Mouse (Mus musculus) hindlimb bud, embryonic 11.5 days (tissue): Measurements from ENCODE around the gene Ppfia3.

Experiments used
- DNase-seq: peaks from one replicate; pipeline ENCODE4 v3.0.0-alpha.2; 2012; ENCODE audit warnings: low read depth, low spot score; ENCODE audit errors: extremely low spot score

Ppfia3 gene

GRCm38 (mm10) chr7:45353041-45353440 is 13.8 kb downstream of the Ppfia3 start:
- no peak for DNase-seq

- no peak for DNase-seq
Measured at GRCm38 (mm10) chr7:45346905-45347304, 19.9 kb downstream of the Ppfia3 start.

- no peak for DNase-seq
Measured at GRCm38 (mm10) chr7:45343543-45343942, 23.3 kb downstream of the Ppfia3 start.

- no peak for DNase-seq
Measured at GRCm38 (mm10) chr7:45342081-45342480, 24.7 kb downstream of the Ppfia3 start.

GRCm38 (mm10) chr7:45341303-45341702 is 25.5 kb downstream of the Ppfia3 start:
- DNase-seq, result peak; percentile 83

- no peak for DNase-seq
Measured at GRCm38 (mm10) chr7:45340669-45341068, 26.1 kb downstream of the Ppfia3 start.

- no peak for DNase-seq
Measured at GRCm38 (mm10) chr7:45340066-45340442, 26.8 kb downstream of the Ppfia3 start.

- DNase-seq, result no peak
Measured at GRCm38 (mm10) chr7:45339410-45340065, 27.3 kb downstream of the Ppfia3 start.

- DNase-seq, result no peak
Measured at GRCm38 (mm10) chr7:45338161-45338911, 28.5 kb downstream of the Ppfia3 start.

- no peak for DNase-seq
Measured at GRCm38 (mm10) chr7:45337469-45337868, 29.4 kb downstream of the Ppfia3 start.

- DNase-seq, result no peak
Measured at GRCm38 (mm10) chr7:45336319-45336718, 30.5 kb downstream of the Ppfia3 start.

GRCm38 (mm10) chr7:45335056-45335455 is 31.8 kb downstream of the Ppfia3 start, which contains the start of gene Hrc:
Gene Hrc, plus strand, starts transcription at chr7:45335290.
- no peak for DNase-seq

GRCm38 (mm10) chr7:45334605-45335004 is 32.2 kb downstream of the Ppfia3 start:
- no peak for DNase-seq

GRCm38 (mm10) chr7:45333431-45333982 is 33.3 kb downstream of the Ppfia3 start, which contains the start of gene Trpm4:
Gene Trpm4, minus strand, starts transcription at chr7:45333780.
- no peak for DNase-seq

- DNase-seq, result no peak
Measured at GRCm38 (mm10) chr7:45332685-45333425, 34.0 kb downstream of the Ppfia3 start.

- no peak for DNase-seq
Measured at GRCm38 (mm10) chr7:45331502-45331901, 35.3 kb downstream of the Ppfia3 start.

- DNase-seq, result no peak
Measured at GRCm38 (mm10) chr7:45328841-45329475, 37.9 kb downstream of the Ppfia3 start.

- DNase-seq, result no peak
Measured at GRCm38 (mm10) chr7:45325800-45326199, 41.0 kb downstream of the Ppfia3 start.

- DNase-seq, result no peak
Measured at GRCm38 (mm10) chr7:45323069-45323468, 43.8 kb downstream of the Ppfia3 start.

GRCm38 (mm10) chr7:45322245-45322644 is 44.6 kb downstream of the Ppfia3 start:
- DNase-seq, result no peak

- DNase-seq, result no peak
Measured at GRCm38 (mm10) chr7:45316536-45316935, 50.3 kb downstream of the Ppfia3 start.
